Mouse (Mus musculus): ENCODE measurements at regions not wholly inside any gene's neighbourhood (a gene's known extent, or its start where the extent isn't known, plus 50 kb on each side); places are given as distances from the start of the nearest gene placed in this dataset.
"Not testable (repeated sequence)": the region's sequence is repeated elsewhere in the genome, so short reads cannot be mapped to it uniquely, and the experiment has no call there.

GRCm38 (mm10) chr14:53427636-53428035, 826.3 kb downstream of the Dad1 start:
- H3K27me3 ChIP-seq (ENCODE audit: control insufficient read depth, insufficient read depth, low read length); H3K9me3 ChIP-seq (replicated peaks; ENCODE audit: control insufficient read depth, low read length); H3K36me3 ChIP-seq (replicated peaks; ENCODE audit: control insufficient read depth, insufficient read depth, low read depth, low read length); ATAC-seq (replicated peaks; ENCODE audit: insufficient number of reproducible peaks, low FRiP score, low TSS enrichment, low read depth); H3K4me3 ChIP-seq (ENCODE audit: low read depth, low read length); H3K4me1 ChIP-seq (ENCODE audit: control insufficient read depth, insufficient read depth, low read length); H3K27ac ChIP-seq (replicated peaks; ENCODE audit: low read depth, low read length); H3K4me2 ChIP-seq (ENCODE audit: low read depth, low read length); H3K9ac ChIP-seq (replicated peaks; ENCODE audit: low read length); DNase-seq (ENCODE audit: low spot score): not testable (repeated sequence)
- 77% methylated on average over 10 of the region's 10 CpGs for WGBS

DNA sequence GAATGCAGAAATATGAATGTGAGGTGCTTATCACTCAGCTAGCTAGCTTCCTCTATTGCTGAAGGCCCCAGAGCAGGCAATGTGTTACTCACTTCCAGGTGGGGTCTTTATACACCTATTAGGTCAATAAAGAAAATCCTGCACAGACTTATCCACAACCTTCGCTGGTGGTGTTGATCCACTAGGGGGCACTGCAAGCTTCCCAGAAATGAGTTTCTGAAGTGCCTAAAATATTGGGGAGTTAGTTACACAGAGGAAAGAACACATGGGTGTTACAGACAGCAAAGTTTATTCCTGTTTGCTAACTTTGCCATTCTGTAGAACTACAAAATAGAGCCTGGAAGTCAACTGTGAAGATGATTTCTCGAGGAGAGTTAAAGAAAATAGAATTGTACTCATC, 836.9 kb downstream of the Dad1 start:
- not testable (repeated sequence) for DNase-seq (ENCODE audit: low spot score); ATAC-seq (replicated peaks; ENCODE audit: insufficient number of reproducible peaks, low FRiP score, low TSS enrichment, low read depth); H3K4me3 ChIP-seq (ENCODE audit: low read depth, low read length); H3K9ac ChIP-seq (replicated peaks; ENCODE audit: low read length); H3K27me3 ChIP-seq (ENCODE audit: control insufficient read depth, insufficient read depth, low read length); H3K27ac ChIP-seq (replicated peaks; ENCODE audit: low read depth, low read length); H3K4me2 ChIP-seq (ENCODE audit: low read depth, low read length); H3K9me3 ChIP-seq (replicated peaks; ENCODE audit: control insufficient read depth, low read length); H3K4me1 ChIP-seq (ENCODE audit: control insufficient read depth, insufficient read depth, low read length); H3K36me3 ChIP-seq (replicated peaks; ENCODE audit: control insufficient read depth, insufficient read depth, low read depth, low read length)
- 80% methylated on average over 1 of the region's 2 CpGs for WGBS

DNA sequence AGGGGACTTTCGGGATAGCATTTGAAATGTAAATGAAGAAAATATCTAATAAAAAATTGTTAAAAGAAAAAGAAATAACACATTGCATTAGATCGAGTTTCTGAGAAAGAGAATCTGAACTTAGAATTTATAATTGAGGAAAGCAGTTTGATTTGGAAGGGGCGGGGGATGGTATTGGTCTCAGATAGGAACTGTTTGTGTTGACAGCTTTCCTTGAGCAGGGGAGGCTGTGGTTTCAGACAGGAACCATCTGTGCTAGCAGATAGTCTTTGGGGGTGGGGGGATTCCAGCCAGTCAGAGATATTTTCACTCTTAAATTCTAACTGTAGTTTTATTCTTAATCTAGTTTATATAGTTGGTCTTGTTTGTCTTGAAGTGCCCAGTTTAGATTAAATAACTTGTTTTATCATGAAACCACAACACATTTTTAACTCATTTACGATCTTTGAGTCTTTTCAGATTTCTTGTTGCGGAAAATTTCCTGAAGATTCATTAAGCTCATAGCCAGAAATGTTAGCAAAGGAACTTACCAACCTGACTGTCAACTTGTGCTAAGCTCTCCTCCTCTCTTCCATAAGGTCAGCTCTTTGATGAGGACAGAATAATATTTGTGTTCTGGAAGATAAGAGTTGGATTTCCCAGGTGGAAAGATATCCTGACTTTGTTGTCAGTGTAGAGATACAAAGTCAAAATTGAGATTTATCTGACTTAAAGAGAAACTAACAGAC, 846.2 kb downstream of the Dad1 start:
- not testable (repeated sequence) for H3K36me3 ChIP-seq (replicated peaks; ENCODE audit: control insufficient read depth, insufficient read depth, low read depth, low read length); H3K4me1 ChIP-seq (ENCODE audit: control insufficient read depth, insufficient read depth, low read length); ATAC-seq (replicated peaks; ENCODE audit: insufficient number of reproducible peaks, low FRiP score, low TSS enrichment, low read depth); H3K4me2 ChIP-seq (ENCODE audit: low read depth, low read length); H3K9me3 ChIP-seq (replicated peaks; ENCODE audit: control insufficient read depth, low read length); H3K27me3 ChIP-seq (ENCODE audit: control insufficient read depth, insufficient read depth, low read length); H3K9ac ChIP-seq (replicated peaks; ENCODE audit: low read length); H3K27ac ChIP-seq (replicated peaks; ENCODE audit: low read depth, low read length); H3K4me3 ChIP-seq (ENCODE audit: low read depth, low read length); DNase-seq (ENCODE audit: low spot score)
- 68% methylated on average over 2 of the region's 5 CpGs for WGBS

- not testable (repeated sequence) for H3K9ac ChIP-seq (replicated peaks; ENCODE audit: low read length); H3K4me1 ChIP-seq (ENCODE audit: control insufficient read depth, insufficient read depth, low read length); H3K4me2 ChIP-seq (ENCODE audit: low read depth, low read length); H3K9me3 ChIP-seq (replicated peaks; ENCODE audit: control insufficient read depth, low read length); H3K36me3 ChIP-seq (replicated peaks; ENCODE audit: control insufficient read depth, insufficient read depth, low read depth, low read length); ATAC-seq (replicated peaks; ENCODE audit: insufficient number of reproducible peaks, low FRiP score, low TSS enrichment, low read depth); H3K4me3 ChIP-seq (ENCODE audit: low read depth, low read length); H3K27ac ChIP-seq (replicated peaks; ENCODE audit: low read depth, low read length); DNase-seq (ENCODE audit: low spot score); H3K27me3 ChIP-seq (ENCODE audit: control insufficient read depth, insufficient read depth, low read length)
- no CpG with 5 or more reads among the region's 1 CpGs for WGBS
Observed at GRCm38 (mm10) chr14:53390307-53390706, 863.6 kb downstream of the Dad1 start.

DNA sequence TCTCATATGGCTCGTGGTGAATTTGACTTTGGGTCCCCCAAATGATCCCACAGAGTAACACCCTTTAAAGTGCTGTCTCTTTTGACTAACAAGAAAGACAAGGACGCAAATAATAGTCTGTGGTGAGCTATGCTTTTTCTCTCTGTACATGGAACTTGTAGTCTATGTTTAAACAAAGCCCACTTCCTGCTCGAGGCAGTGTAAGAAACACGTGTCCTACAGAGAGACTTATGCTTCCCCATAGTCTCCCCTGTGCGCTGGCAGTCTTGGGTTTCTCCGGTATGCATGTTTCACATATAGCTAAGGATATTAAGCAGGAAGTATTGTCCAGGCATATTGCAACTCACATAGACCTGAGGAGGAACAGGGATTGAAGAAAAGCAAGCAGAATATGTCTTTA, 879.0 kb upstream of the Olfr1507 start:
- H3K27me3 ChIP-seq (ENCODE audit: control insufficient read depth, insufficient read depth, low read length); DNase-seq (ENCODE audit: low spot score); H3K9me3 ChIP-seq (replicated peaks; ENCODE audit: control insufficient read depth, low read length); H3K4me2 ChIP-seq (ENCODE audit: low read depth, low read length); ATAC-seq (replicated peaks; ENCODE audit: insufficient number of reproducible peaks, low FRiP score, low TSS enrichment, low read depth); H3K9ac ChIP-seq (replicated peaks; ENCODE audit: low read length); H3K4me3 ChIP-seq (ENCODE audit: low read depth, low read length); H3K27ac ChIP-seq (replicated peaks; ENCODE audit: low read depth, low read length); H3K4me1 ChIP-seq (ENCODE audit: control insufficient read depth, insufficient read depth, low read length); H3K36me3 ChIP-seq (replicated peaks; ENCODE audit: control insufficient read depth, insufficient read depth, low read depth, low read length): not testable (repeated sequence)
- 85% methylated on average over 5 of the region's 6 CpGs for WGBS

DNA sequence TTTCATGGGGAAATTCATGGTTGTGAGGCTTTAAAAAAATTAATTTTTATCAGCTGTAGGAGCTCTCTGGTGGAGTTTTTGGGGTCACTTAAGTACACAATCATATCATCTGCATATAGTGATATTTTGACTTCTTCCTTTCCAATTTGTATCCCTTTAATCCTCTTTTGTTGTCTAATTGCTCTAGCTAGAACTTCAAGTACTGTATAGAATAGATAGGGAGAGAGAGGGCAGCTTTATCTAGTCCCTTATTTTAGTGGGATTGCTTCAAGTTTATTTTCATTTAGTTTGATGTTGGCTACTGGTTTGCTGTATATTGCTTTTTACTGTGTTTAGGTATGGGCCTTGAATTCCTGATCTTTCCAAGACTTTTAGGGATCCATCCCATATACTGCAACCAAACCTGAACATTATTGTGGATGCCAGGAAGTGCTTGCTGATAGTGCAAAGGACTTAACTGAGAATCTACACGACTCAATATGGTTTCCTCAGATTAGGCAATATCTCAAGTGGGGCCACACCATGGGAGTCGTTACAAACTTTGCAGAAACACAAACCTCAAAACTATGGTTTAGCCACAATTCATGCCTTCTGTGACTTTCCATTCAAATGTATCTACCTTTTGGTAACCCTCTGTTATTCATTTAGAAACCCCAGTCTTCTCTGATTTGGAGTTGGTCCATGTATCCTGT, 878.4 kb upstream of the Olfr1507 start:
- not testable (repeated sequence) for H3K4me1 ChIP-seq (ENCODE audit: control insufficient read depth, insufficient read depth, low read length); H3K27ac ChIP-seq (replicated peaks; ENCODE audit: low read depth, low read length); DNase-seq (ENCODE audit: low spot score); H3K27me3 ChIP-seq (ENCODE audit: control insufficient read depth, insufficient read depth, low read length); H3K9ac ChIP-seq (replicated peaks; ENCODE audit: low read length); H3K4me2 ChIP-seq (ENCODE audit: low read depth, low read length); H3K9me3 ChIP-seq (replicated peaks; ENCODE audit: control insufficient read depth, low read length); H3K36me3 ChIP-seq (replicated peaks; ENCODE audit: control insufficient read depth, insufficient read depth, low read depth, low read length); ATAC-seq (replicated peaks; ENCODE audit: insufficient number of reproducible peaks, low FRiP score, low TSS enrichment, low read depth); H3K4me3 ChIP-seq (ENCODE audit: low read depth, low read length)
- no CpG with 5 or more reads among the region's 2 CpGs for WGBS

GRCm38 (mm10) chr14:53369776-53370175, 874.2 kb upstream of the Olfr1507 start:
- no peaks in the 10 kb centered on the region for H3K27me3 ChIP-seq (ENCODE audit: control insufficient read depth, insufficient read depth, low read length)
- H3K4me2 ChIP-seq (ENCODE audit: low read depth, low read length), result no peak overlapping the region
- H3K4me3 ChIP-seq (ENCODE audit: low read depth, low read length), result no peak overlapping the region
- H3K27ac ChIP-seq (replicated peaks; ENCODE audit: low read depth, low read length), result no peak overlapping the region
- H3K9me3 ChIP-seq (replicated peaks; ENCODE audit: control insufficient read depth, low read length), result no peaks in the 10 kb centered on the region
- ATAC-seq (replicated peaks; ENCODE audit: insufficient number of reproducible peaks, low FRiP score, low TSS enrichment, low read depth) (no peak), DNase-seq (ENCODE audit: low spot score) (no peak)
- no peak overlapping the region for H3K9ac ChIP-seq (replicated peaks; ENCODE audit: low read length)
- 60% methylated on average over 2 of the region's 2 CpGs for WGBS
- H3K36me3 ChIP-seq (replicated peaks; ENCODE audit: control insufficient read depth, insufficient read depth, low read depth, low read length), result no peaks in the 10 kb centered on the region
- H3K4me1 ChIP-seq (ENCODE audit: control insufficient read depth, insufficient read depth, low read length), result no peaks in the 10 kb centered on the region

- not testable (repeated sequence) for ATAC-seq (replicated peaks; ENCODE audit: insufficient number of reproducible peaks, low FRiP score, low TSS enrichment, low read depth); H3K4me3 ChIP-seq (ENCODE audit: low read depth, low read length); H3K36me3 ChIP-seq (replicated peaks; ENCODE audit: control insufficient read depth, insufficient read depth, low read depth, low read length); H3K27me3 ChIP-seq (ENCODE audit: control insufficient read depth, insufficient read depth, low read length); H3K27ac ChIP-seq (replicated peaks; ENCODE audit: low read depth, low read length); DNase-seq (ENCODE audit: low spot score); H3K9ac ChIP-seq (replicated peaks; ENCODE audit: low read length); H3K4me2 ChIP-seq (ENCODE audit: low read depth, low read length); H3K4me1 ChIP-seq (ENCODE audit: control insufficient read depth, insufficient read depth, low read length); H3K9me3 ChIP-seq (replicated peaks; ENCODE audit: control insufficient read depth, low read length)
- 73% methylated on average over 1 of the region's 1 CpGs for WGBS
Observed at GRCm38 (mm10) chr14:53367420-53367819, 871.9 kb upstream of the Olfr1507 start.

Measured in embryonic facial prominence, embryonic 11.5 days (tissue).